Mouse (Mus musculus) limb, embryonic 15.5 days (tissue): ENCODE data around the gene Foxd1. TPM values are rescaled to one million over a fixed set of nuclear protein-coding genes. Genes with fewer than 3 reads are reported as not detected.

Experiments
- ATAC-seq: fragments of 200-750 bp; cut with Nextera tagmentation; 2 replicates; pipeline ENCODE4 v1.8.0; 2017; ENCODE audit warnings: low read depth, moderate TSS enrichment; ENCODE audit not compliant: insufficient number of reproducible peaks, low FRiP score, low TSS enrichment
- H3K27ac ChIP-seq: fragments of 300-500 bp; sonication (generic); 2 replicates; pipeline ENCODE4 v1.5.1; 2015; ENCODE audit warnings: moderate library complexity, mild to moderate bottlenecking, inconsistent platforms
- H3K27me3 ChIP-seq: fragments of 300-500 bp; sonication (generic); 2 replicates; pipeline ENCODE4 v1.6.1; 2015; ENCODE audit warnings: inconsistent platforms
- H3K36me3 ChIP-seq: fragments of 300-500 bp; sonication (generic); 2 replicates; pipeline ENCODE4 v1.6.1; 2015; ENCODE audit warnings: inconsistent platforms
- H3K4me1 ChIP-seq: fragments of 300-500 bp; sonication (generic); 2 replicates; pipeline ENCODE4 v1.6.1; 2015; ENCODE audit warnings: inconsistent platforms
- H3K4me2 ChIP-seq: fragments of 300-500 bp; sonication (generic); 2 replicates; pipeline ENCODE4 v1.6.1; 2015; ENCODE audit warnings: mild to moderate bottlenecking, inconsistent platforms
- H3K4me3 ChIP-seq: fragments of 300-500 bp; sonication (generic); 2 replicates; pipeline ENCODE4 v1.5.1; 2015; ENCODE audit warnings: mild to moderate bottlenecking, inconsistent platforms
- H3K9ac ChIP-seq: fragments of 300-500 bp; sonication (generic); 2 replicates; pipeline ENCODE4 v1.6.1; 2015; ENCODE audit warnings: inconsistent platforms
- H3K9me3 ChIP-seq: fragments of 300-500 bp; sonication (generic); 2 replicates; pipeline ENCODE4 v1.6.1; 2016; ENCODE audit warnings: inconsistent platforms
- WGBS: fragments of 180-500 bp; shearing (Covaris S2); methylation state at CpG from one replicate; pipeline ENCODE4 v1.1.7; 2015; 5-methylcytosine and 5-hydroxymethylcytosine counted together
- polyA plus RNA-seq: library from polyadenylated mRNA; unstranded; fragments of >200 nt; fragmentation: Nextera tagmentation; extraction: Ambion mirVana; gene quantifications from 2 replicates; pipeline ENCODE4 v1.2.1, GENCODE M21; 2015

Gene Foxd1
- polyA plus RNA-seq, result 0.29 TPM in 2 replicates

DNA sequence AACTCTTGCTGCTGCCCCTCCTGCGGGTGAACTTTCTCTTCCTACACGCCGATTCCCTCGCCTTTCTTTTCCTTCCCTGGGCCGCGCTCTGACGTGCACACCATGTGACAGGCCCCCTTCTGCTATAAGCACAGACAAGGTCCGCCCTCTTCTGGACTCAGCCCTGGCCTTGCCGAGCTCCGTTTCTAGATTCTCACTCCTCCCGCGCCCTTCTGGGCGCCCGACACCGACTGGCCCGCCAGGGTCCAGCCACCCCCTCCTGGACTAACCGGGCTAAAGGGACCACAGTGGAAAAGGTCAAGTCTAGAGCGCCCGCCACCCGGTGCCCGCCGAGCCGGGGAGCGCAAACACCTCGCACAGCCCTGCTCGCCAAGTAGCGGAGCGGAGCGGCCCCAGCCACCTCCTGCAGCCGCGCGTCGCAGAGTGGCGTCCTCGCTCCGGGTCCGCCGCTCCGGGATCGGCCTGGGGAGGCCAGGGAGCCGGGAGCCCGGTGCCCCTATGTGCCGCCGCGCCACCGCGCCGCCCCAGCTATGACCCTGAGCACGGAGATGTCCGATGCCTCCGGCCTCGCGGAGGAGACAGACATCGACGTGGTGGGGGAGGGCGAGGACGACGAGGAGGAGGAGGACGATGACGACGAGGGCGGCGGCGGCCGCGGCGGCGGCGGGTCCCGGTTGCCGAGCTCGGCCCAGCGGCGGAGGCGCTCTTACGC, at the start of gene Foxd1:
Gene Foxd1, plus strand, starts transcription at position 153 of the 712 bp plus-strand sequence.
- H3K27ac ChIP-seq, result no peak within 1 kb of the TSS
- under 1% methylated on average over 75 of the region's 76 CpGs for WGBS

GRCm38 (mm10) chr13:98305257-98305656, 48.8 kb upstream of the Foxd1 start:
- Histone ChIP-seq H3K27ac (no peak overlapping the region), H3K9me3 (no peaks in the 10 kb centered on the region), H3K4me2 (no peak overlapping the region), H3K27me3 (no peaks in the 10 kb centered on the region), H3K4me3 (no peak overlapping the region), H3K4me1 (0 out of 2 replicates have a peak, but pooled peaks cover 4% of the 10 kb centered on the region), H3K36me3 (peaks cover 20% of the 10 kb centered on the region), H3K9ac (no peak overlapping the region)
- no peak for ATAC-seq
- WGBS, result 87% methylated on average over 9 of the region's 9 CpGs

More for the DNA sequence above, at the start of gene Foxd1:
- peak; percentile 89 for ATAC-seq
- H3K4me2 ChIP-seq, result peak within 1 kb of the TSS; percentile 91
- H3K9me3 ChIP-seq, result no peaks in the 10 kb centered on the region
- peak within 1 kb of the TSS; percentile 50 for H3K4me3 ChIP-seq
- H3K36me3 ChIP-seq, result no peaks in the 10 kb centered on the region
- H3K9ac ChIP-seq, result no peak within 1 kb of the TSS
- peaks cover 27% of the 10 kb centered on the region for H3K4me1 ChIP-seq
- H3K27me3 ChIP-seq, result peaks cover 92% of the 10 kb centered on the region

GRCm38 (mm10) chr13:98306393-98306792, 47.6 kb upstream of the Foxd1 start:
- 43% methylated on average over 5 of the region's 5 CpGs for WGBS
- H3K4me1 ChIP-seq, result 0 out of 2 replicates have a peak, but pooled peaks cover 4% of the 10 kb centered on the region
- no peaks in the 10 kb centered on the region for H3K9me3 ChIP-seq
- peaks cover 32% of the 10 kb centered on the region for H3K36me3 ChIP-seq
- no peak for ATAC-seq
- no peaks in the 10 kb centered on the region for H3K27me3 ChIP-seq
- no peak overlapping the region for H3K4me3 ChIP-seq
- no peak overlapping the region for H3K27ac ChIP-seq
- no peak overlapping the region for H3K4me2 ChIP-seq
- no peak overlapping the region for H3K9ac ChIP-seq

DNA sequence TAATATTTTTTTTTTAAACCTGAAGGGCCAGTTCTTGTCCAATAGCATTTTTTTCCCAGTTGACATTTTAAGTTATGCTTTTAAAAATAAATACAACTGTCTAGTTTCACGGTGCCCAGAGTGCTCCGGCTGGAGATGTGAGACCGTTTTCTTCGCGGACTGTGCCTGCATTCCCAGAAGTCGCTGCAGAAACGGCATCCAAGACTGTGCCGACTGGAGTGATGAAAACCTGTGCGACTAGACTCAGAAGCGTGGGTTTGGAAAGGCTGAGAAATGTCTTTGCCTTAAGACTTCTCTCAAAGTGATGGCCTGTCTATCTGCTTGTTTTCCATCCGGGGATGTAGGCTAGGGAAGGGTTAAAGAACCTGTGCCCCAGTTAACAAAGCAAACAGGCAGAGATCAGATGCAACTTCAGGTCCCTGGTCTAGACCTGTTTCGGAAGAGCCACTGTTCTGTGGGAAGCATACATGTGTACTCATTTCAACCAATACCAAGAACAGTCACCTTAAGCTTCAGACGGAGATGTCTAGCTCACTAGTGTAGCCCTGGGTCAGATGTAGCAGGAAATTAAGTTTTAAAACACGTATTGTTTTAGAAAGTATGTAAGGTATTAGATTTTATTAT, 47.1 kb upstream of the Foxd1 start:
- H3K27ac ChIP-seq, result no peak overlapping the region
- H3K27me3 ChIP-seq, result no peaks in the 10 kb centered on the region
- H3K4me2 ChIP-seq, result no peak overlapping the region
- no peaks in the 10 kb centered on the region for H3K9me3 ChIP-seq
- H3K36me3 ChIP-seq, result peaks cover 37% of the 10 kb centered on the region
- H3K4me3 ChIP-seq, result no peak overlapping the region
- 39% methylated on average over 14 of the region's 14 CpGs for WGBS
- no peak overlapping the region for H3K9ac ChIP-seq
- 0 out of 2 replicates have a peak, but pooled peaks cover 4% of the 10 kb centered on the region for H3K4me1 ChIP-seq
- ATAC-seq, result no peak

GRCm38 (mm10) chr13:98308004-98308403, 46.0 kb upstream of the Foxd1 start:
- Histone ChIP-seq H3K4me3 (no peak overlapping the region), H3K36me3 (peaks cover 46% of the 10 kb centered on the region), H3K4me1 (0 out of 2 replicates have a peak, but pooled peaks cover 4% of the 10 kb centered on the region), H3K27me3 (no peaks in the 10 kb centered on the region), H3K9me3 (no peaks in the 10 kb centered on the region), H3K27ac (no peak overlapping the region), H3K9ac (no peak overlapping the region), H3K4me2 (no peak overlapping the region)
- no peak for ATAC-seq
- WGBS, result 84% methylated on average over 5 of the region's 5 CpGs

GRCm38 (mm10) chr13:98308724-98309123, 45.3 kb upstream of the Foxd1 start:
- H3K36me3 ChIP-seq, result peaks cover 53% of the 10 kb centered on the region
- no peak overlapping the region for H3K4me3 ChIP-seq

DNA sequence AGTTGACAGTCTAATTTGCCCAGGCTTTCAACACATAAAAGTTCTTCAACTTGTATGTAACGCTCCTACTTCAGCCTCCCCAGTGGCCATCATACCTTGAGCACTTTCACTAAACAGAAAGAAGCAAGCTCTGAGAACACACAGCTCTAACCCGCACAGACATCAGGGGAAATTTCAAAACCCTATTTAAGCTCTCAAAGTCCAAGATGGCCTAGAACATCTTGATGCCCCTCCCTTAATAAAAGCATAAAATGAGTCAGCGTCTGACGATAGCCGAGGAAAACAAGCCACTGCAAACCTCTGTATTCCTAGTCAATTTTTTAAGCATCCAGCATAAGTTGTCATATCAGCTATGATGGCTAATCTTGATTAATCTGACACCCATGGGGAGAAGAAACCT, 42.4 kb upstream of the Foxd1 start:
- Histone ChIP-seq H3K9me3 (no peaks in the 10 kb centered on the region), H3K36me3 (peaks cover 59% of the 10 kb centered on the region), H3K27ac (no peak overlapping the region), H3K4me3 (no peak overlapping the region), H3K27me3 (no peaks in the 10 kb centered on the region), H3K9ac (no peak overlapping the region), H3K4me1 (peaks cover 17% of the 10 kb centered on the region), H3K4me2 (no peak overlapping the region)
- WGBS, result 93% methylated on average over 5 of the region's 5 CpGs
- no peak for ATAC-seq

More at GRCm38 (mm10) chr13:98308724-98309123, 45.3 kb upstream of the Foxd1 start:
- H3K4me1 ChIP-seq, result peaks cover 5% of the 10 kb centered on the region; the same call in 1 of the 2 replicates
- no peak overlapping the region for H3K9ac ChIP-seq
- no peaks in the 10 kb centered on the region for H3K27me3 ChIP-seq
- H3K9me3 ChIP-seq, result no peaks in the 10 kb centered on the region
- H3K4me2 ChIP-seq, result no peak overlapping the region
- no peak for ATAC-seq
- H3K27ac ChIP-seq, result no peak overlapping the region
- WGBS, result 41% methylated on average over 4 of the region's 4 CpGs

DNA sequence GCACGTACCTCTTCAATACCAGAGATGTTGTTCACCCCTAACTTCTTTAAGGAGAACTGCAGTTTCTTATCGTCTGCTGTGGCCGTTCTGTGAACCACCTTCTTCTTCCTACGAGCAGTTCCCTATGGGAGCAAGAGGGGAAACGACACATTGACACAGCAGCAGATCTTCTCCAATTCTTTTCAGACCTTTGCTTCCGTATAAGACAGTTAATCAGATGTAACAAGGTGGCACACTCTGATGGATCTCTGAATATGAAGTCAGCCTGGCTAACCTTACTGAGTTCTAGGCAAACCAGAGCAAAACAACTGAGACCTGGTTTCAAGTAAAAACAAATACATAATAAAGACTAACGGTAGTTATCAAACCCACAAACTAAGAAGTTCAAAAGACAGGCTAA, 40.4 kb upstream of the Foxd1 start:
- Histone ChIP-seq H3K4me2 (no peak overlapping the region), H3K27ac (no peak overlapping the region), H3K27me3 (no peaks in the 10 kb centered on the region), H3K36me3 (peaks cover 50% of the 10 kb centered on the region), H3K4me3 (no peak overlapping the region), H3K9ac (no peak overlapping the region), H3K9me3 (no peaks in the 10 kb centered on the region), H3K4me1 (peaks cover 16% of the 10 kb centered on the region)
- ATAC-seq, result no peak
- 76% methylated on average over 7 of the region's 7 CpGs for WGBS

GRCm38 (mm10) chr13:98315124-98315523, 38.9 kb upstream of the Foxd1 start:
- Histone ChIP-seq H3K36me3 (peaks cover 40% of the 10 kb centered on the region), H3K4me3 (peak overlapping the region; percentile 97; the same call in 1 of the 2 replicates), H3K9ac (0 out of 2 replicates have a peak overlapping the region, but pooled peaks have one; percentile 8), H3K9me3 (no peaks in the 10 kb centered on the region), H3K27me3 (no peaks in the 10 kb centered on the region), H3K27ac (no peak overlapping the region), H3K4me1 (peaks cover 16% of the 10 kb centered on the region), H3K4me2 (peak overlapping the region; percentile 49)
- 61% methylated on average over 4 of the region's 4 CpGs for WGBS
- ATAC-seq, result no peak

DNA sequence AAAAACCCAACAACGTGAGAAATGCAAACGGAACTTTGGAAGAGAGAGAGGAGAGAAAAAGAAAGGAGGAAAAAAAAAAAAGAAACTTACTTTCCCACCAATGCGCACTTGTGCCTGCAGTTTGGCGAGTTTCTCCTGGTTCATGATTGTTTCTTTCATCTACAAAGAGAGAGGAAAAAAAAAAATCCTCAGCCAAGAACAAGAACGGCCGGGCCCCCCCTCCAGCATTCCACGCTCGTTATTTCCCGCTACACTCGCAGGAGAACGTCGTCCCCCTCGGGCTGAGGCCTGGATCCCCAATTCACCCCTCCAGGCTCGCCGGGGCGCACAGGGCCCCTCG, 37.9 kb upstream of the Foxd1 start:
- H3K9me3 ChIP-seq, result no peaks in the 10 kb centered on the region
- H3K4me1 ChIP-seq, result peaks cover 16% of the 10 kb centered on the region
- peak overlapping the region; percentile 95 for H3K9ac ChIP-seq
- no peaks in the 10 kb centered on the region for H3K27me3 ChIP-seq
- peak overlapping the region; percentile 49 for H3K4me2 ChIP-seq
- peaks cover 30% of the 10 kb centered on the region for H3K36me3 ChIP-seq
- H3K4me3 ChIP-seq, result peak overlapping the region; percentile 97
- WGBS, result under 1% methylated on average over 17 of the region's 17 CpGs
- ATAC-seq, result no peak
- peak overlapping the region; percentile 94 for H3K27ac ChIP-seq

GRCm38 (mm10) chr13:98316480-98317245, 37.4 kb upstream of the Foxd1 start, which contains the start of gene Btf3:
Gene Btf3, minus strand, starts transcription at chr13:98317006.
- under 1% methylated on average over 63 of the region's 90 CpGs for WGBS
- Histone ChIP-seq H3K9ac (peak within 1 kb of the TSS; percentile 95), H3K4me2 (peak within 1 kb of the TSS; percentile 49), H3K9me3 (no peaks in the 10 kb centered on the region), H3K36me3 (peaks cover 24% of the 10 kb centered on the region), H3K4me1 (peaks cover 16% of the 10 kb centered on the region), H3K27ac (peak within 1 kb of the TSS; percentile 94), H3K4me3 (peak within 1 kb of the TSS; percentile 97), H3K27me3 (no peaks in the 10 kb centered on the region)
- peak; percentile 87 for ATAC-seq
